Mouse (Mus musculus): ENCODE measurements around the gene Tle2. TPM values are rescaled to one million over a fixed set of nuclear protein-coding genes. Genes with fewer than 3 reads are reported as not detected.
A peak's percentile ranks its signal among the peaks of the same experiment; 100 is the strongest.

The Tle2 gene
- polyA plus RNA-seq, 1 experiment from 2014 or later = 18.4 TPM

- H3K4me1 ChIP-seq (ENCODE audit: control insufficient read depth, insufficient read depth, low read length) = peaks cover 16% of the 10 kb centered on the region
- no peak for DNase-seq (ENCODE audit: low spot score)
- H3K9me3 ChIP-seq (ENCODE audit: control insufficient read depth, low read length) = no peaks in the 10 kb centered on the region
- H3K27ac ChIP-seq (replicated peaks; ENCODE audit: low read depth, low read length) = no peak overlapping the region
- H3K4me2 ChIP-seq (ENCODE audit: low read depth, severe bottlenecking) = no peak overlapping the region
- no peak for ATAC-seq (ENCODE audit: insufficient number of reproducible peaks, low FRiP score, low TSS enrichment, low read depth)
- no peak overlapping the region for H3K4me3 ChIP-seq (ENCODE audit: low read depth, low read length)
- H3K36me3 ChIP-seq (ENCODE audit: control insufficient read depth, insufficient read depth, low read length) = peaks cover 3% of the 10 kb centered on the region; the same call in 1 of the 2 replicates
- H3K27me3 ChIP-seq (ENCODE audit: control insufficient read depth, insufficient read depth, low read length) = no peaks in the 10 kb centered on the region
- no peak overlapping the region for H3K9ac ChIP-seq (ENCODE audit: low read length)
- 95% methylated on average over 5 of the region's 5 CpGs for WGBS
Observed at GRCm38 (mm10) chr10:81541363-81541762, 33.0 kb upstream of the Tle2 start.

GRCm38 (mm10) chr10:81541803-81542202 lies 32.6 kb upstream of the Tle2 start:
- H3K36me3 ChIP-seq (ENCODE audit: control insufficient read depth, insufficient read depth, low read length) = peaks cover 3% of the 10 kb centered on the region; the same call in 1 of the 2 replicates
- no peak overlapping the region for H3K4me3 ChIP-seq (ENCODE audit: low read depth, low read length)
- no peak for DNase-seq (ENCODE audit: low spot score)
- no peaks in the 10 kb centered on the region for H3K27me3 ChIP-seq (ENCODE audit: control insufficient read depth, insufficient read depth, low read length)
- peak overlapping the region; percentile 30; the same call in 1 of the 2 replicates for H3K9ac ChIP-seq (ENCODE audit: low read length)
- H3K9me3 ChIP-seq (ENCODE audit: control insufficient read depth, low read length) = no peaks in the 10 kb centered on the region
- WGBS = 91% methylated on average over 10 of the region's 10 CpGs
- no peak overlapping the region for H3K4me2 ChIP-seq (ENCODE audit: low read depth, severe bottlenecking)
- H3K4me1 ChIP-seq (ENCODE audit: control insufficient read depth, insufficient read depth, low read length) = peaks cover 16% of the 10 kb centered on the region
- ATAC-seq (ENCODE audit: insufficient number of reproducible peaks, low FRiP score, low TSS enrichment, low read depth) = no peak
- no peak overlapping the region; the same call in 1 of the 2 replicates for H3K27ac ChIP-seq (replicated peaks; ENCODE audit: low read depth, low read length)

GRCm38 (mm10) chr10:81542727-81543460 lies 31.5 kb upstream of the Tle2 start:
- WGBS = 76% methylated on average over 7 of the region's 7 CpGs
- H3K4me3 ChIP-seq (ENCODE audit: low read depth, low read length) = no peak overlapping the region
- H3K9ac ChIP-seq (ENCODE audit: low read length) = peak overlapping the region; percentile 86; the same call in 1 of the 2 replicates
- no peaks in the 10 kb centered on the region for H3K36me3 ChIP-seq (ENCODE audit: control insufficient read depth, insufficient read depth, low read length)
- no peak overlapping the region for H3K27ac ChIP-seq (replicated peaks; ENCODE audit: low read depth, low read length)
- H3K4me2 ChIP-seq (ENCODE audit: low read depth, severe bottlenecking) = peak overlapping the region; percentile 94
- H3K9me3 ChIP-seq (ENCODE audit: control insufficient read depth, low read length) = no peaks in the 10 kb centered on the region
- no peak for DNase-seq (ENCODE audit: low spot score)
- no peaks in the 10 kb centered on the region for H3K27me3 ChIP-seq (ENCODE audit: control insufficient read depth, insufficient read depth, low read length)
- H3K4me1 ChIP-seq (ENCODE audit: control insufficient read depth, insufficient read depth, low read length) = peaks cover 16% of the 10 kb centered on the region
- no peak for ATAC-seq (ENCODE audit: insufficient number of reproducible peaks, low FRiP score, low TSS enrichment, low read depth)

GRCm38 (mm10) chr10:81543633-81544032 lies 30.7 kb upstream of the Tle2 start:
- H3K27ac ChIP-seq (replicated peaks; ENCODE audit: low read depth, low read length) = no peak overlapping the region

GRCm38 (mm10) chr10:81544296-81545160 lies 29.8 kb upstream of the Tle2 start:
- Histone ChIP-seq H3K4me2 (ENCODE audit: low read depth, severe bottlenecking) (peak overlapping the region; percentile 94), H3K9me3 (ENCODE audit: control insufficient read depth, low read length) (no peaks in the 10 kb centered on the region), H3K27ac (replicated peaks; ENCODE audit: low read depth, low read length) (peak overlapping the region; percentile 8; the same call in 1 of the 2 replicates), H3K36me3 (ENCODE audit: control insufficient read depth, insufficient read depth, low read length) (no peaks in the 10 kb centered on the region), H3K4me1 (ENCODE audit: control insufficient read depth, insufficient read depth, low read length) (peaks cover 16% of the 10 kb centered on the region), H3K27me3 (ENCODE audit: control insufficient read depth, insufficient read depth, low read length) (no peaks in the 10 kb centered on the region), H3K9ac (ENCODE audit: low read length) (peak overlapping the region; percentile 86), H3K4me3 (ENCODE audit: low read depth, low read length) (peak overlapping the region; percentile 64)
- ATAC-seq (ENCODE audit: insufficient number of reproducible peaks, low FRiP score, low TSS enrichment, low read depth) (peak; percentile 11; the same call in 1 of the 2 replicates), DNase-seq (ENCODE audit: low spot score) (no peak)
- WGBS = under 1% methylated on average over 86 of the region's 93 CpGs

More at GRCm38 (mm10) chr10:81543633-81544032, 30.7 kb upstream of the Tle2 start:
- no peak for ATAC-seq (ENCODE audit: insufficient number of reproducible peaks, low FRiP score, low TSS enrichment, low read depth)
- H3K9me3 ChIP-seq (ENCODE audit: control insufficient read depth, low read length) = no peaks in the 10 kb centered on the region
- H3K36me3 ChIP-seq (ENCODE audit: control insufficient read depth, insufficient read depth, low read length) = no peaks in the 10 kb centered on the region
- H3K4me1 ChIP-seq (ENCODE audit: control insufficient read depth, insufficient read depth, low read length) = peaks cover 16% of the 10 kb centered on the region
- 77% methylated on average over 1 of the region's 1 CpGs for WGBS
- H3K27me3 ChIP-seq (ENCODE audit: control insufficient read depth, insufficient read depth, low read length) = no peaks in the 10 kb centered on the region
- H3K4me3 ChIP-seq (ENCODE audit: low read depth, low read length) = peak overlapping the region; percentile 64
- H3K4me2 ChIP-seq (ENCODE audit: low read depth, severe bottlenecking) = peak overlapping the region; percentile 94
- peak overlapping the region; percentile 86 for H3K9ac ChIP-seq (ENCODE audit: low read length)
- no peak for DNase-seq (ENCODE audit: low spot score)

GRCm38 (mm10) chr10:81545161-81545747 lies 29.1 kb upstream of the Tle2 start, which contains the start of gene Gna11:
Gene Gna11, minus strand, starts transcription at chr10:81545190.
- peak within 1 kb of the TSS; percentile 86 for H3K9ac ChIP-seq (ENCODE audit: low read length)
- H3K36me3 ChIP-seq (ENCODE audit: control insufficient read depth, insufficient read depth, low read length) = no peaks in the 10 kb centered on the region
- H3K27ac ChIP-seq (replicated peaks; ENCODE audit: low read depth, low read length) = peak within 1 kb of the TSS; percentile 18; the same call in 1 of the 2 replicates
- DNase-seq (ENCODE audit: low spot score) (peak; percentile 100), ATAC-seq (ENCODE audit: insufficient number of reproducible peaks, low FRiP score, low TSS enrichment, low read depth) (peak; percentile 93)
- H3K4me3 ChIP-seq (ENCODE audit: low read depth, low read length) = peak within 1 kb of the TSS; percentile 64
- H3K4me2 ChIP-seq (ENCODE audit: low read depth, severe bottlenecking) = peak within 1 kb of the TSS; percentile 94
- H3K4me1 ChIP-seq (ENCODE audit: control insufficient read depth, insufficient read depth, low read length) = peaks cover 18% of the 10 kb centered on the region
- H3K9me3 ChIP-seq (ENCODE audit: control insufficient read depth, low read length) = no peaks in the 10 kb centered on the region
- no peaks in the 10 kb centered on the region for H3K27me3 ChIP-seq (ENCODE audit: control insufficient read depth, insufficient read depth, low read length)
- 1% methylated on average over 58 of the region's 59 CpGs for WGBS

GRCm38 (mm10) chr10:81546332-81546731 lies 28.0 kb upstream of the Tle2 start:
- no peak for ATAC-seq (ENCODE audit: insufficient number of reproducible peaks, low FRiP score, low TSS enrichment, low read depth)
- Histone ChIP-seq H3K4me1 (ENCODE audit: control insufficient read depth, insufficient read depth, low read length) (peaks cover 18% of the 10 kb centered on the region), H3K9ac (ENCODE audit: low read length) (no peak overlapping the region), H3K27me3 (ENCODE audit: control insufficient read depth, insufficient read depth, low read length) (no peaks in the 10 kb centered on the region), H3K9me3 (ENCODE audit: control insufficient read depth, low read length) (no peaks in the 10 kb centered on the region), H3K4me2 (ENCODE audit: low read depth, severe bottlenecking) (no peak overlapping the region), H3K27ac (replicated peaks; ENCODE audit: low read depth, low read length) (no peak overlapping the region), H3K36me3 (ENCODE audit: control insufficient read depth, insufficient read depth, low read length) (no peaks in the 10 kb centered on the region), H3K4me3 (ENCODE audit: low read depth, low read length) (no peak overlapping the region)
- no peak for DNase-seq (ENCODE audit: low spot score)
- 75% methylated on average over 5 of the region's 5 CpGs for WGBS
